Mouse (Mus musculus) left cerebral cortex, adult 8-10 months (tissue): ENCODE results near the gene 2310007B03Rik. TPM values are rescaled to one million over a fixed set of nuclear protein-coding genes. Genes with fewer than 3 reads are reported as not detected.

Experiments used
- DNase-seq, 2 experiments: peaks; one replicate each; pipeline ENCODE4 v3.0.0; 2022; ENCODE audit warnings: low spot score in 2 of 2
- total RNA-seq, 4 experiments: library from RNA; stranded (reverse); gene quantifications; 2 replicates each; pipeline ENCODE4 v1.2.4; 2022

The 2310007B03Rik gene
- total RNA-seq, 4 experiments from 2014 or later: 0.27 TPM; not detected in 3

- DNase-seq: no peak
Measured at GRCm38 (mm10) chr1:93159566-93160500, 915 bp downstream of the 2310007B03Rik start.

GRCm38 (mm10) chr1:93158916-93159315 is 1.8 kb downstream of the 2310007B03Rik start:
- no peak for DNase-seq

GRCm38 (mm10) chr1:93157566-93157965 is 3.2 kb downstream of the 2310007B03Rik start:
- DNase-seq: no peak

- no peak for DNase-seq
Measured at GRCm38 (mm10) chr1:93150907-93151661, 9.7 kb downstream of the 2310007B03Rik start.

- DNase-seq: no peak
Measured at GRCm38 (mm10) chr1:93144176-93144575, 16.6 kb downstream of the 2310007B03Rik start.

- no peak for DNase-seq
Measured at GRCm38 (mm10) chr1:93142871-93143270, 17.9 kb downstream of the 2310007B03Rik start.

GRCm38 (mm10) chr1:93139713-93140112 is 21.0 kb downstream of the 2310007B03Rik start:
- DNase-seq: peak in 1 of 2 experiments; percentile 45

- no peak for DNase-seq
Measured at GRCm38 (mm10) chr1:93138534-93138933, 22.2 kb downstream of the 2310007B03Rik start.

- DNase-seq: no peak
Measured at GRCm38 (mm10) chr1:93135036-93135526, 25.7 kb downstream of the 2310007B03Rik start, which contains the start of gene Agxt. Gene Agxt, plus strand, starts transcription at chr1:93135240.

- no peak for DNase-seq
Measured at GRCm38 (mm10) chr1:93132676-93133075, 28.1 kb downstream of the 2310007B03Rik start.

GRCm38 (mm10) chr1:93130242-93130983 is 30.3 kb downstream of the 2310007B03Rik start:
- DNase-seq: peak in 1 of 2 experiments; percentile 29

GRCm38 (mm10) chr1:93128710-93129349 is 31.9 kb downstream of the 2310007B03Rik start:
- DNase-seq: peak; percentile 40 to 67

GRCm38 (mm10) chr1:93128209-93128608 is 32.5 kb downstream of the 2310007B03Rik start:
- no peak for DNase-seq

- DNase-seq: no peak
Measured at GRCm38 (mm10) chr1:93125256-93125655, 35.5 kb downstream of the 2310007B03Rik start.

GRCm38 (mm10) chr1:93124066-93124465 is 36.7 kb downstream of the 2310007B03Rik start:
- no peak for DNase-seq

- DNase-seq: no peak
Measured at GRCm38 (mm10) chr1:93123179-93123854, 37.4 kb downstream of the 2310007B03Rik start.

- no peak for DNase-seq
Measured at GRCm38 (mm10) chr1:93118816-93119215, 41.9 kb downstream of the 2310007B03Rik start.

GRCm38 (mm10) chr1:93115471-93115870 is 45.3 kb downstream of the 2310007B03Rik start:
- no peak for DNase-seq

GRCm38 (mm10) chr1:93114713-93115463 is 45.9 kb downstream of the 2310007B03Rik start:
- DNase-seq: peak; percentile 63 to 83
